Mouse (Mus musculus) subcutaneous adipose tissue, adult 2 months (tissue): ENCODE measurements around the gene Snd1. TPM values are rescaled to one million over a fixed set of nuclear protein-coding genes. Genes with fewer than 3 reads are reported as not detected.

Source experiments
- polyA plus RNA-seq: library from polyadenylated mRNA; depleted of rRNA; stranded (reverse); fragments of >200 nt; gene quantifications from 2 replicates; pipeline ENCODE4 v1.2.3, GENCODE M21; 2012; ENCODE audit warnings: low replicate concordance; rRNA removed

The Snd1 gene
- polyA plus RNA-seq = 78.9 and 116 TPM in 2 replicates

GRCm38 (mm10) chr6:28474839-28475238 is at the start of gene Snd1:
TSS of gene Snd1 (plus strand) at chr6:28475139.

GRCm38 (mm10) chr6:28427096-28427839 is 47.7 kb upstream of the Snd1 start, which contains the start of gene Fscn3:
TSS of gene Fscn3 (plus strand) at chr6:28427789.

GRCm38 (mm10) chr6:28428290-28428689 is 46.6 kb upstream of the Snd1 start, which contains the start of gene Gcc1:
TSS of gene Gcc1 (minus strand) at chr6:28428390.

GRCm38 (mm10) chr6:28449253-28449652 is 25.7 kb upstream of the Snd1 start, which contains the start of gene Pax4:
TSS of gene Pax4 (minus strand) at chr6:28449353.

GRCm38 (mm10) chr6:28831011-28831853 is 356.3 kb downstream of the Snd1 start, which contains the start of gene Lrrc4:
TSS of gene Lrrc4 (minus strand) at chr6:28831747.

Other genes starting within 250 kb of the Snd1 start
- 2.2 and 4.5 TPM in 2 replicates for gene Zfp800, start 77.1 kb upstream of the Snd1 start, polyA plus RNA-seq
- 368 and 377 TPM in 2 replicates for gene Arf5, start 51.6 kb upstream of the Snd1 start, polyA plus RNA-seq
- gene Fscn3, start 47.4 kb upstream of the Snd1 start, polyA plus RNA-seq = 0.12 TPM in 1 of 2 replicates, not detected in the other
- 3.8 and 8.4 TPM in 2 replicates for gene Gcc1, start 46.7 kb upstream of the Snd1 start, polyA plus RNA-seq
- gene Pax4, start 25.8 kb upstream of the Snd1 start, polyA plus RNA-seq = not detected in 2 replicates